Mouse (Mus musculus): ENCODE results near the gene Ifitm5.

GRCm38 (mm10) chr7:140990622-140991021 lies 40.5 kb upstream of the Ifitm5 start:
- TF ChIP-seq POLR2A (IDR thresholded peaks at IDR 0.05; ENCODE audit: borderline replicate concordance, extremely low read depth, insufficient read depth, insufficient read length, poor library complexity, severe bottlenecking), result no peak
- TF ChIP-seq CTCF (IDR thresholded peaks at IDR 0.05; ENCODE audit: borderline replicate concordance, extremely low read depth, insufficient read depth, insufficient read length), result no peak

Data from brain, embryonic 14.5 days (tissue).